Mouse (Mus musculus): ENCODE results near the gene Ube2j2. TPM values are rescaled to one million over a fixed set of nuclear protein-coding genes. Genes with fewer than 3 reads are reported as not detected.

The Ube2j2 gene
- polyA plus RNA-seq, 1 experiment from 2014 or later = 101 TPM

- Histone ChIP-seq H3K27ac (ENCODE audit: low read depth, low read length) (no peak overlapping the region), H3K27me3 (replicated peaks; ENCODE audit: control insufficient read depth, insufficient read depth, low read length) (no peaks in the 10 kb centered on the region), H3K4me1 (replicated peaks; ENCODE audit: control insufficient read depth, insufficient read depth, low read length) (no peaks in the 10 kb centered on the region), H3K9me3 (ENCODE audit: control insufficient read depth) (no peaks in the 10 kb centered on the region), H3K4me3 (ENCODE audit: low read depth, low read length) (no peak overlapping the region), H3K36me3 (ENCODE audit: control insufficient read depth, insufficient read depth) (peaks cover 30% of the 10 kb centered on the region; the same call in 1 of the 2 replicates), H3K9ac (ENCODE audit: low read depth, low read length) (no peak overlapping the region), H3K4me2 (replicated peaks; ENCODE audit: low read depth) (no peak overlapping the region)
- ATAC-seq = no peak
- 78% methylated on average over 11 of the region's 11 CpGs for WGBS
- no peak for TF ChIP-seq CTCF (IDR thresholded peaks at IDR 0.05; ENCODE audit: low read depth)
Measured at GRCm38 (mm10) chr4:155907003-155907402, 36.6 kb upstream of the Ube2j2 start.

GRCm38 (mm10) chr4:155908281-155908680 lies 35.4 kb upstream of the Ube2j2 start:
- H3K27ac ChIP-seq (ENCODE audit: low read depth, low read length) = no peak overlapping the region
- 72% methylated on average over 7 of the region's 7 CpGs for WGBS
- no peaks in the 10 kb centered on the region for H3K9me3 ChIP-seq (ENCODE audit: control insufficient read depth)
- ATAC-seq = no peak
- no peaks in the 10 kb centered on the region for H3K27me3 ChIP-seq (replicated peaks; ENCODE audit: control insufficient read depth, insufficient read depth, low read length)
- no peaks in the 10 kb centered on the region for H3K4me1 ChIP-seq (replicated peaks; ENCODE audit: control insufficient read depth, insufficient read depth, low read length)
- peaks cover 18% of the 10 kb centered on the region; the same call in 1 of the 2 replicates for H3K36me3 ChIP-seq (ENCODE audit: control insufficient read depth, insufficient read depth)
- no peak overlapping the region for H3K9ac ChIP-seq (ENCODE audit: low read depth, low read length)
- H3K4me3 ChIP-seq (ENCODE audit: low read depth, low read length) = no peak overlapping the region
- no peak overlapping the region for H3K4me2 ChIP-seq (replicated peaks; ENCODE audit: low read depth)
- TF ChIP-seq CTCF (IDR thresholded peaks at IDR 0.05; ENCODE audit: low read depth) = no peak

- no peak overlapping the region for H3K4me2 ChIP-seq (replicated peaks; ENCODE audit: low read depth)
- TF ChIP-seq CTCF (IDR thresholded peaks at IDR 0.05; ENCODE audit: low read depth) = no peak
- H3K4me3 ChIP-seq (ENCODE audit: low read depth, low read length) = no peak overlapping the region
- H3K4me1 ChIP-seq (replicated peaks; ENCODE audit: control insufficient read depth, insufficient read depth, low read length) = no peaks in the 10 kb centered on the region
- H3K27me3 ChIP-seq (replicated peaks; ENCODE audit: control insufficient read depth, insufficient read depth, low read length) = no peaks in the 10 kb centered on the region
- H3K36me3 ChIP-seq (ENCODE audit: control insufficient read depth, insufficient read depth) = peaks cover 14% of the 10 kb centered on the region; the same call in 1 of the 2 replicates
- H3K9me3 ChIP-seq (ENCODE audit: control insufficient read depth) = no peaks in the 10 kb centered on the region
- 89% methylated on average over 4 of the region's 4 CpGs for WGBS
- no peak for ATAC-seq
- no peak overlapping the region for H3K27ac ChIP-seq (ENCODE audit: low read depth, low read length)
- no peak overlapping the region for H3K9ac ChIP-seq (ENCODE audit: low read depth, low read length)
Measured at GRCm38 (mm10) chr4:155908751-155909150, 34.9 kb upstream of the Ube2j2 start.

GRCm38 (mm10) chr4:155932031-155932430 lies 11.6 kb upstream of the Ube2j2 start:
- H3K4me3 ChIP-seq (ENCODE audit: low read depth, low read length) = no peak overlapping the region
- H3K27me3 ChIP-seq (replicated peaks; ENCODE audit: control insufficient read depth, insufficient read depth, low read length) = no peaks in the 10 kb centered on the region
- no peak for ATAC-seq
- H3K9me3 ChIP-seq (ENCODE audit: control insufficient read depth) = no peaks in the 10 kb centered on the region
- H3K36me3 ChIP-seq (ENCODE audit: control insufficient read depth, insufficient read depth) = no peaks in the 10 kb centered on the region
- no peaks in the 10 kb centered on the region for H3K4me1 ChIP-seq (replicated peaks; ENCODE audit: control insufficient read depth, insufficient read depth, low read length)
- no peak overlapping the region for H3K27ac ChIP-seq (ENCODE audit: low read depth, low read length)
- no peak overlapping the region for H3K4me2 ChIP-seq (replicated peaks; ENCODE audit: low read depth)
- H3K9ac ChIP-seq (ENCODE audit: low read depth, low read length) = no peak overlapping the region
- WGBS = 58% methylated on average over 1 of the region's 1 CpGs
- TF ChIP-seq CTCF (IDR thresholded peaks at IDR 0.05; ENCODE audit: low read depth) = no peak

DNA sequence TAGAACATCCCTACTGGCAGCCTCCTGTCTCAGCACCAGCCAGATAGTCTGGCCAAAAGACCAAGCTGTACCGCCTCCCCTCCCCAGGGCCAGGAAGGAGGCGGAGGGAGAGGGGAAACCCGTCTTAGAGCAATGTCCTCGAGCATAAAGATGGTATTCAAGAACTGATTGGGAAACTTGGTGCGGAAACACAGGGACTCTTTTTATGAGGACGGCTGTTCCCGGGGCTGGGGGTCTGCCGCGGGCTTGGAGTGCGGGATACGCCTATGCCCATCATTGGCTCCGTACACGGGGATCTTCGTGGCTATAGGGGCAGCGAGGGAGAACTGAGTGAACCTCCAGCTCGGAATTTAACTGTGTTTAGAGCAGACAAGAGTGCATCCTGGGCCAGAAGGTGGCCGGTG lies 580 bp upstream of the Ube2j2 start:
- Histone ChIP-seq H3K36me3 (ENCODE audit: control insufficient read depth, insufficient read depth) (peaks cover 15% of the 10 kb centered on the region; the same call in 1 of the 2 replicates), H3K9ac (ENCODE audit: low read depth, low read length) (peak overlapping the region; percentile 92), H3K4me2 (replicated peaks; ENCODE audit: low read depth) (peak overlapping the region; percentile 84), H3K27ac (ENCODE audit: low read depth, low read length) (peak overlapping the region; percentile 95), H3K27me3 (replicated peaks; ENCODE audit: control insufficient read depth, insufficient read depth, low read length) (no peaks in the 10 kb centered on the region), H3K4me1 (replicated peaks; ENCODE audit: control insufficient read depth, insufficient read depth, low read length) (peaks cover 7% of the 10 kb centered on the region), H3K4me3 (ENCODE audit: low read depth, low read length) (peak overlapping the region; percentile 99), H3K9me3 (ENCODE audit: control insufficient read depth) (no peaks in the 10 kb centered on the region)
- WGBS = 2% methylated on average over 17 of the region's 17 CpGs
- no peak for TF ChIP-seq CTCF (IDR thresholded peaks at IDR 0.05; ENCODE audit: low read depth)
- peak; percentile 15 for ATAC-seq

DNA sequence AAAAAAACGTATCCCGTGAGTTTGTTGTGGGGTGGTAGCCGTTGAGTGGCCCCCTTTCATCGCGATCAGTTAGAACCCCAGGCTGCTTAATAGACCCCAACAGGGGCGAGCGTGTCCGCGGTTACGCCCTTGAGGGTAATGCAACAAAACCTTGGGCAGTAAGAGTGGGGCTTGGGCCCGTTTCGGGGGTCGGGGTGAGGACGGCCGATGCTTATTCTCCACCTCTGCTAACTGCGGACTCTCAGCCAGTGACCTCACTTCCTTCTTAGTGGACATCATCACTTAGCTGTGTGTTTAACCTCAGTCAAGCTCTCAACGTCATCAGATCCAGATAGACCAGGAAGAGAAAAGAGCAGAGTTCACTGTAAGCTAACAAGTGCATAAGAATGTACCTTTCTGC lies 640 bp downstream of the Ube2j2 start:
- Histone ChIP-seq H3K27me3 (replicated peaks; ENCODE audit: control insufficient read depth, insufficient read depth, low read length) (no peaks in the 10 kb centered on the region), H3K4me3 (ENCODE audit: low read depth, low read length) (peak overlapping the region; percentile 99), H3K27ac (ENCODE audit: low read depth, low read length) (peak overlapping the region; percentile 95), H3K9me3 (ENCODE audit: control insufficient read depth) (no peaks in the 10 kb centered on the region), H3K9ac (ENCODE audit: low read depth, low read length) (peak overlapping the region; percentile 92), H3K4me2 (replicated peaks; ENCODE audit: low read depth) (peak overlapping the region; percentile 84), H3K4me1 (replicated peaks; ENCODE audit: control insufficient read depth, insufficient read depth, low read length) (peaks cover 7% of the 10 kb centered on the region), H3K36me3 (ENCODE audit: control insufficient read depth, insufficient read depth) (peaks cover 22% of the 10 kb centered on the region; the same call in 1 of the 2 replicates)
- TF ChIP-seq CTCF (IDR thresholded peaks at IDR 0.05; ENCODE audit: low read depth) = no peak
- peak; percentile 55 for ATAC-seq
- under 1% methylated on average over 17 of the region's 17 CpGs for WGBS

GRCm38 (mm10) chr4:155947094-155947493 lies 3.5 kb downstream of the Ube2j2 start:
- no peak overlapping the region for H3K4me3 ChIP-seq (ENCODE audit: low read depth, low read length)
- H3K36me3 ChIP-seq (ENCODE audit: control insufficient read depth, insufficient read depth) = peaks cover 50% of the 10 kb centered on the region
- no peaks in the 10 kb centered on the region for H3K9me3 ChIP-seq (ENCODE audit: control insufficient read depth)
- H3K27me3 ChIP-seq (replicated peaks; ENCODE audit: control insufficient read depth, insufficient read depth, low read length) = no peaks in the 10 kb centered on the region
- H3K4me2 ChIP-seq (replicated peaks; ENCODE audit: low read depth) = no peak overlapping the region
- no peak for TF ChIP-seq CTCF (IDR thresholded peaks at IDR 0.05; ENCODE audit: low read depth)
- H3K4me1 ChIP-seq (replicated peaks; ENCODE audit: control insufficient read depth, insufficient read depth, low read length) = peaks cover 7% of the 10 kb centered on the region
- no peak overlapping the region for H3K27ac ChIP-seq (ENCODE audit: low read depth, low read length)
- H3K9ac ChIP-seq (ENCODE audit: low read depth, low read length) = no peak overlapping the region
- ATAC-seq = no peak

All from intestine, postnatal 0 days (tissue).